In genomic region chr5:149287148-149288038, GRCm38 (mm10) we compare ENCODE assay signal across 9 mouse cellular contexts. TPM values are rescaled to one million over a fixed set of nuclear protein-coding genes. Genes with fewer than 3 reads are reported as not detected.
DNase-seq lines count a peak whose midpoint lies in the region; ATAC-seq lines count a peak whose summit lies in the region.
"Had no signal": no experiment of that assay in that cellular context is flagged by ENCODE, and none has a peak within 500 bp of the region (broad histone marks: within the 10 kb centered on the region; RNA-seq: fewer than 3 reads in every experiment).

No protein-coding gene starts in this region.

- peak overlapping the region; percentile 55 for H3K4me3 ChIP-seq in heart, embryonic 10.5 days
- H3K4me3 ChIP-seq in forebrain, embryonic 12.5 days (replicated peaks): peak overlapping the region; percentile 33
- H3K4me3 ChIP-seq in kidney, embryonic 16.5 days (ENCODE audit: low read length): peak overlapping the region; percentile 44
- peak overlapping the region; percentile 25 for H3K4me3 ChIP-seq in neural tube, embryonic 11.5 days (ENCODE audit: low read depth, low read length)

- no peak for DNase-seq in heart, embryonic 10.5 days (ENCODE audit: low spot score)
- no peak for DNase-seq in heart, adult 9 months (ENCODE audit: low spot score in 2 of 2)
- peak; percentile 47 for DNase-seq in ZHBTc4 (ENCODE audit: low read depth, low spot score)
- peak; percentile 28 for DNase-seq in neural tube, embryonic 11.5 days (ENCODE audit: low spot score)
- DNase-seq in thymus, postnatal 0 days (ENCODE audit: low spot score): no peak
- DNase-seq in thymus, postnatal 25 days: no peak

- peaks cover 14% of the 10 kb centered on the region for H3K4me1 ChIP-seq in heart, embryonic 10.5 days
- H3K4me1 ChIP-seq in forebrain, embryonic 12.5 days: peaks cover 10% of the 10 kb centered on the region
- 0 out of 2 replicates have a peak, but pooled peaks cover 7% of the 10 kb centered on the region for H3K4me1 ChIP-seq in kidney, embryonic 16.5 days (ENCODE audit: insufficient read depth, low read length)
- H3K4me1 ChIP-seq in neural tube, embryonic 11.5 days (ENCODE audit: control insufficient read depth, insufficient read depth, low read length): no peaks in the 10 kb centered on the region

- peak overlapping the region; percentile 36 for H3K27ac ChIP-seq in heart, embryonic 10.5 days
- H3K27ac ChIP-seq in forebrain, embryonic 12.5 days: no peak overlapping the region
- H3K27ac ChIP-seq in kidney, embryonic 16.5 days (ENCODE audit: low read length): no peak overlapping the region
- no peak overlapping the region for H3K27ac ChIP-seq in neural tube, embryonic 11.5 days (ENCODE audit: low read depth, low read length)

- H3K27me3 ChIP-seq in heart, embryonic 10.5 days (ENCODE audit: insufficient read depth, poor library complexity, severe bottlenecking): no peaks in the 10 kb centered on the region
- peaks cover 14% of the 10 kb centered on the region; the same call in 1 of the 2 replicates for H3K27me3 ChIP-seq in forebrain, embryonic 12.5 days
- H3K27me3 ChIP-seq in kidney, embryonic 16.5 days (ENCODE audit: insufficient read depth, low read length): 0 out of 2 replicates have a peak, but pooled peaks cover 6% of the 10 kb centered on the region
- H3K27me3 ChIP-seq in neural tube, embryonic 11.5 days (ENCODE audit: control insufficient read depth, insufficient read depth, low read length): no peaks in the 10 kb centered on the region
- H3K27me3 ChIP-seq: CH12.LX had no signal

- 0 out of 2 replicates have a peak overlapping the region, but pooled peaks have one; percentile 33 for H3K9ac ChIP-seq in forebrain, embryonic 12.5 days
- peak overlapping the region; percentile 64 for H3K9ac ChIP-seq in kidney, embryonic 16.5 days (replicated peaks; ENCODE audit: low read length)
- peak overlapping the region; percentile 47 for H3K9ac ChIP-seq in neural tube, embryonic 11.5 days (ENCODE audit: low read length)

- WGBS in heart, embryonic 10.5 days: 20% methylated on average over 41 of the region's 41 CpGs
- 22% methylated on average over 41 of the region's 41 CpGs for WGBS in forebrain, embryonic 12.5 days
- WGBS in kidney, embryonic 16.5 days: 23% methylated on average over 41 of the region's 41 CpGs
- WGBS in neural tube, embryonic 11.5 days: 27% methylated on average over 41 of the region's 41 CpGs

- H3K36me3 ChIP-seq in heart, embryonic 10.5 days: no peaks in the 10 kb centered on the region; the same call in 1 of the 2 replicates
- H3K36me3 ChIP-seq in forebrain, embryonic 12.5 days (replicated peaks): no peaks in the 10 kb centered on the region
- no peaks in the 10 kb centered on the region for H3K36me3 ChIP-seq in kidney, embryonic 16.5 days (ENCODE audit: insufficient read depth, low read length)
- H3K36me3 ChIP-seq in neural tube, embryonic 11.5 days (ENCODE audit: control insufficient read depth, insufficient read depth, low read length): no peaks in the 10 kb centered on the region

- peaks cover 3% of the 10 kb centered on the region; the same call in 1 of the 2 replicates for H3K9me3 ChIP-seq in heart, embryonic 10.5 days
- peaks cover 4% of the 10 kb centered on the region; the same call in 1 of the 2 replicates for H3K9me3 ChIP-seq in forebrain, embryonic 12.5 days
- peaks cover 7% of the 10 kb centered on the region; the same call in 1 of the 2 replicates for H3K9me3 ChIP-seq in kidney, embryonic 16.5 days (ENCODE audit: low read length)
- H3K9me3 ChIP-seq in neural tube, embryonic 11.5 days (ENCODE audit: control insufficient read depth, low read length): no peaks in the 10 kb centered on the region

- H3K4me2 ChIP-seq in forebrain, embryonic 12.5 days: peak overlapping the region; percentile 48
- peak overlapping the region; percentile 64 for H3K4me2 ChIP-seq in kidney, embryonic 16.5 days (replicated peaks; ENCODE audit: low read depth, low read length)
- peak overlapping the region; percentile 53 for H3K4me2 ChIP-seq in neural tube, embryonic 11.5 days (ENCODE audit: low read depth)

- peak; percentile 52; the same call in 1 of the 2 replicates for ATAC-seq in forebrain, embryonic 12.5 days (ENCODE audit: low FRiP score)
- no peak; the same call in 1 of the 2 replicates for ATAC-seq in kidney, embryonic 16.5 days (ENCODE audit: low FRiP score, low TSS enrichment)
- no peak for ATAC-seq in neural tube, embryonic 11.5 days (ENCODE audit: insufficient read depth, low FRiP score, low TSS enrichment)

RNA-seq across cellular contexts. Expression of gene Alox5ap, which starts 22.8 kb away (rescaled TPM):
- 4.3 and 4.5 TPM in 2 replicates for polyA plus RNA-seq in heart, embryonic 10.5 days (2016; fragmentation: Nextera tagmentation; extraction: Ambion mirVana)
- polyA plus RNA-seq in forebrain, embryonic 12.5 days (2016; fragmentation: Nextera tagmentation; extraction: Ambion mirVana): 5.6 and 6.2 TPM in 2 replicates
- 12.6 and 17.8 TPM in 2 replicates for polyA plus RNA-seq in kidney, embryonic 16.5 days (2015; fragmentation: Nextera tagmentation; extraction: Ambion mirVana)
- polyA plus RNA-seq in neural tube, embryonic 11.5 days (2014; fragmentation: Nextera tagmentation; extraction: Ambion mirVana): 6.0 and 6.6 TPM in 2 replicates
- 29.7 and 29.8 TPM in 2 replicates for polyA plus RNA-seq in thymus, postnatal 0 days (2015; fragmentation: Nextera tagmentation; extraction: Ambion mirVana)

Comparison
In these comparisons a context has a peak if more than half of its experiments do, and no peak if none do; other contexts are left out.
1. DNase-seq: peak in ZHBTc4 (single experiment) and neural tube, embryonic 11.5 days (single experiment); none in heart, embryonic 10.5 days (single experiment), heart, adult 9 months (0 of 2), thymus, postnatal 0 days (single experiment) and thymus, postnatal 25 days (single experiment).
2. Peak in every context shown above with its lines, with median percentiles within 50 percentile points of each other: H3K4me3 ChIP-seq, H3K4me2 ChIP-seq and H3K9ac ChIP-seq.